Mouse (Mus musculus): ENCODE measurements around the gene Isyna1. TPM values are rescaled to one million over a fixed set of nuclear protein-coding genes. Genes with fewer than 3 reads are reported as not detected.

The Isyna1 gene
- polyA plus RNA-seq, 1 experiment from 2014 or later: 57.9 TPM

DNA sequence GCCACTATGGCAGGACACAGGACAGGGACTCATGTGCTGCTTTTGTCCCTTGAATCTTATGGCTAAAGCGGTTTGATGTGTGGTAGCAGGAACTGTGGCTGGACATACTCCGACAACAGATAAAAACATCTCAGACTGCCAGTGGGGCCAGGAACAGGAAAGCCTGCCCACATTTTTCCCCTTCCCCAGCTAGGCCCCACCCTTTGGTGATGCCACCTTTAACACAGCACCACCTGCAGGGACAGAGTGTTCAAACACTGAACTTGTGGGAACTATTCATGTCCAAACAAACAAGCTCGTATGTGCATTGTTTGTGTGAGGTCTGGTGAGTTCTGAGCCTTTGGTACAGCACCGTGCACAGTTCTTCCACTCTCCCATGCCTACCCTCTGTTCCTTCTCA, 35.8 kb upstream of the Isyna1 start:
- Histone ChIP-seq H3K36me3 (ENCODE audit: control insufficient read depth, insufficient read depth, low read length) (no peaks in the 10 kb centered on the region), H3K4me1 (replicated peaks; ENCODE audit: control insufficient read depth, insufficient read depth, low read length) (no peaks in the 10 kb centered on the region), H3K27ac (ENCODE audit: low read depth, low read length) (no peak overlapping the region), H3K27me3 (ENCODE audit: control insufficient read depth, insufficient read depth, low read length) (no peaks in the 10 kb centered on the region), H3K4me2 (replicated peaks; ENCODE audit: low read depth, low read length) (no peak overlapping the region), H3K9me3 (ENCODE audit: control insufficient read depth, low read length) (no peaks in the 10 kb centered on the region), H3K9ac (ENCODE audit: low read depth, low read length) (no peak overlapping the region), H3K4me3 (ENCODE audit: low read depth, low read length) (no peak overlapping the region)
- 72% methylated on average over 4 of the region's 4 CpGs for WGBS
- ATAC-seq (ENCODE audit: low FRiP score): no peak
- DNase-seq (ENCODE audit: low spot score): no peak

DNA sequence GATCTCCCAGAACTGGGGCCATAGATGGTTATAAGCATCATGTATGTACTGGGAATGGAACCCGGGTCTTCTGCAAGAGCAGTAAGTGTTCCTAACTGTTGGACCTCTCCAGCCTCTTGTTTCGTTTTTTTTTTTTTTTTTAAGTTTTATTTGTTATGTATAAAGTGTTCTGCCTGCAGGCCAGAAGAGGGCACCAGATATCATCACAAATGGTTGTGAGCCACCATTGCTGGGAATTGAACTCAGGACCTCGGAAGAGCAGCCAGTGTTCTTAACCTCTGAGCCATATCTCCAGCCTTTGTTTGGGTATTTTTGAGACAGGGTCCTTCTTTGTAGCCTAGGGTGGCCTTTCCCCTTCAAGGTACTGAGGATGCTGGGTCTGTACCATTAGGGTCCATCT, 35.2 kb upstream of the Isyna1 start:
- Histone ChIP-seq H3K27me3 (ENCODE audit: control insufficient read depth, insufficient read depth, low read length) (no peaks in the 10 kb centered on the region), H3K27ac (ENCODE audit: low read depth, low read length) (no peak overlapping the region), H3K36me3 (ENCODE audit: control insufficient read depth, insufficient read depth, low read length) (no peaks in the 10 kb centered on the region), H3K9me3 (ENCODE audit: control insufficient read depth, low read length) (no peaks in the 10 kb centered on the region), H3K4me1 (replicated peaks; ENCODE audit: control insufficient read depth, insufficient read depth, low read length) (no peaks in the 10 kb centered on the region), H3K4me3 (ENCODE audit: low read depth, low read length) (no peak overlapping the region), H3K9ac (ENCODE audit: low read depth, low read length) (no peak overlapping the region), H3K4me2 (replicated peaks; ENCODE audit: low read depth, low read length) (no peak overlapping the region)
- 81% methylated on average over 3 of the region's 3 CpGs for WGBS
- no peak for DNase-seq (ENCODE audit: low spot score)
- no peak for ATAC-seq (ENCODE audit: low FRiP score)

DNA sequence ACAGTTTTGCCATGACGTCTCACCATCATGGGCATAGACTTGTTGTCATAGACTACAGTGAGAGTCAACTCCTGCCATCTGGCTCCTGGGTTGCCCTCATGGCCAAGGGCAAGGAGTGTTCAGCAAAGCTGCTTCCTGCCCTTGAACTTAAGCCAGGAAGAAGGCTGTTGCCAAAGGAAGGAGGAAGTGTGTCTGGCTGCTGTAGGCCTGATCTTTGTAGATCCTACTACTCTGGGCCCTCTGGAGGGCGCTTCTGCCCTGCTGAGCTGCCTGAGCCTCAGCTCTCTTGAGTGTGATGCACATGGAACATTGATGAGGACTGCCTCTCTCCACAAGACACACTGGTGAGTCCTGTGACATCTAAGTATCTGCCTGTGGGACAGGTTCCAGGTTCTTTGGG, 34.1 kb upstream of the Isyna1 start:
- H3K27ac ChIP-seq (ENCODE audit: low read depth, low read length): no peak overlapping the region
- H3K4me3 ChIP-seq (ENCODE audit: low read depth, low read length): no peak overlapping the region
- no peak overlapping the region for H3K9ac ChIP-seq (ENCODE audit: low read depth, low read length)
- no peaks in the 10 kb centered on the region for H3K36me3 ChIP-seq (ENCODE audit: control insufficient read depth, insufficient read depth, low read length)
- no peaks in the 10 kb centered on the region for H3K9me3 ChIP-seq (ENCODE audit: control insufficient read depth, low read length)
- ATAC-seq (ENCODE audit: low FRiP score) (no peak), DNase-seq (ENCODE audit: low spot score) (no peak)
- 83% methylated on average over 2 of the region's 2 CpGs for WGBS
- H3K4me1 ChIP-seq (replicated peaks; ENCODE audit: control insufficient read depth, insufficient read depth, low read length): no peaks in the 10 kb centered on the region
- no peak overlapping the region for H3K4me2 ChIP-seq (replicated peaks; ENCODE audit: low read depth, low read length)
- no peaks in the 10 kb centered on the region for H3K27me3 ChIP-seq (ENCODE audit: control insufficient read depth, insufficient read depth, low read length)

DNA sequence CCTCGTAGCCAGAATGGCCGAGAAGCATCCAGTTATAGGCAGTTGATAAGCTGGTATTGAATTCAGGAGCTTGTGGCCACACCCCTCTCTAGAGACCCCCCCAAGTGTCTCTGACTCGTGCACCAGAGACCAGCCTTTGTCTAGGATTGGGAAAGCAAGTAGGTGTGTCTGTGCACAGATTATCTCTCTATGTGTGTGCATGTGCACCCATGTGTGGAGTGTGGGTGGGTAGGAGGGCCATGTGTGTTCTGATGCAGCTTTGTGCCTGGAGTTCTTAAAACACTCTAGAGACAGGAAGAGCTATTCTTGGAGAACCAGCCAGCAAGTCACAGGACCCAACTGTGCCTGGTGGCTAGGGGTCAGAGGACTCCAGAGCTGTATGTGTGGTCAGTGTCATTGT, 33.6 kb upstream of the Isyna1 start:
- H3K27me3 ChIP-seq (ENCODE audit: control insufficient read depth, insufficient read depth, low read length): no peaks in the 10 kb centered on the region
- H3K4me3 ChIP-seq (ENCODE audit: low read depth, low read length): no peak overlapping the region
- no peaks in the 10 kb centered on the region for H3K36me3 ChIP-seq (ENCODE audit: control insufficient read depth, insufficient read depth, low read length)
- H3K27ac ChIP-seq (ENCODE audit: low read depth, low read length): no peak overlapping the region
- WGBS: 78% methylated on average over 3 of the region's 3 CpGs
- no peak for ATAC-seq (ENCODE audit: low FRiP score)
- no peaks in the 10 kb centered on the region for H3K9me3 ChIP-seq (ENCODE audit: control insufficient read depth, low read length)
- DNase-seq (ENCODE audit: low spot score): no peak
- no peaks in the 10 kb centered on the region for H3K4me1 ChIP-seq (replicated peaks; ENCODE audit: control insufficient read depth, insufficient read depth, low read length)
- no peak overlapping the region for H3K9ac ChIP-seq (ENCODE audit: low read depth, low read length)
- H3K4me2 ChIP-seq (replicated peaks; ENCODE audit: low read depth, low read length): no peak overlapping the region

DNA sequence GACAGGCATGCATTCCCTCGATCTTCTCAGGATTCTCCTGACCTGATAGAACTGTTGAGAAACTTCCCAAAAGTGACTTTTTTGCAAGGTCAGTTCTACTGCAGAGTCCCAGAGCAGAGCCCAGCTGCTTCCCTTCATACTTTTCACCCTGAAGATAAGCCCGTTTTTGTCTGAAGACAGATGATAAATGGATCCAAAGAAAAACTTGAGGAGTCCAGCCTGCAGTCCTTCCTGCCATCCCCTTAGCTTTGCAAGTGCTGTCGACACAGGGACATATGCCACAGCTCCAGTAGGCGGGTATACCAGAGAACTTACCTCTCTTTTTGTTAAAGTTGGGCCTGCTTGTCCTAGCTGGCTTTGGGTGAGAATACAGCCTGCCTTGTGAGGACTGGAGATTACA, 32.8 kb upstream of the Isyna1 start:
- H3K4me1 ChIP-seq (replicated peaks; ENCODE audit: control insufficient read depth, insufficient read depth, low read length): no peaks in the 10 kb centered on the region
- ATAC-seq (ENCODE audit: low FRiP score) (no peak), DNase-seq (ENCODE audit: low spot score) (no peak)
- no peaks in the 10 kb centered on the region for H3K9me3 ChIP-seq (ENCODE audit: control insufficient read depth, low read length)
- no peaks in the 10 kb centered on the region for H3K27me3 ChIP-seq (ENCODE audit: control insufficient read depth, insufficient read depth, low read length)
- H3K36me3 ChIP-seq (ENCODE audit: control insufficient read depth, insufficient read depth, low read length): no peaks in the 10 kb centered on the region
- H3K4me3 ChIP-seq (ENCODE audit: low read depth, low read length): no peak overlapping the region
- H3K27ac ChIP-seq (ENCODE audit: low read depth, low read length): no peak overlapping the region
- 66% methylated on average over 4 of the region's 4 CpGs for WGBS
- no peak overlapping the region for H3K9ac ChIP-seq (ENCODE audit: low read depth, low read length)
- no peak overlapping the region for H3K4me2 ChIP-seq (replicated peaks; ENCODE audit: low read depth, low read length)

DNA sequence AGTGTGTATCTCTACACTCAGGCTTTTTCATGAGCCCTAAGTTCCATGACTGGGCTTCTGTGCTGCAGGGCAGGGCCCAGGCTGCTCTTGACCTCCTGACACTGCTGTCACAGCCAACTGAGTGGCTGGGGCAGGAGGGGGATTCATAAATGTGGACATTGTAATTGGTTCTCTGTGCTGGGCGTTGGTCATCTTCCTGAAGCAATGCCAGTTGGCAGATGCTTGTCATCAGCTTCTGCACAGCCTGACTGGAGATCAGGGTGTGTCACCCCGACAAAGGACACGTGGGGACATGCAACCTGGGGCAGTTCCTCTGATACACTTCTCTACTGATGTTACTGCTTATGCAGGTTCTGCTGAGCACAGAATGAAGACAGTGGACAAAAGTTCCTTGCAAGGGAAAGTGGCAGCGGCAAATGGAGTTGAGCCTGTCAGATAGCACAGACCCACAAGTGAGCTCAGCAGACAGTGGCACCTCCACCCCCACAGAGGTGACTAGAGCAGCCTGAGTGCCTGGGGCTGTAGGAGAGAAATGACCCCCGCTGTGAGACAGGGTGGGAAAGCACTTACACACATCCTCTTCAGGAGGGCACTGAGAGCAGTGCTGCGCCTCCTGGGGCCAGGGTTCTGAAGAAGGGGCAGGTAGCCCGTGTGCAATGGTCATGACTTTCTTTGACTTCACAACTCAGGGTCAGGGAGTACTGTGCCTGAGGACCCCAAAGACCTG, 32.2 kb upstream of the Isyna1 start:
- WGBS: 78% methylated on average over 7 of the region's 7 CpGs
- no peak overlapping the region for H3K4me2 ChIP-seq (replicated peaks; ENCODE audit: low read depth, low read length)
- H3K27ac ChIP-seq (ENCODE audit: low read depth, low read length): no peak overlapping the region
- H3K4me3 ChIP-seq (ENCODE audit: low read depth, low read length): no peak overlapping the region
- no peak for DNase-seq (ENCODE audit: low spot score)
- no peak for ATAC-seq (ENCODE audit: low FRiP score)
- H3K9ac ChIP-seq (ENCODE audit: low read depth, low read length): no peak overlapping the region
- no peaks in the 10 kb centered on the region for H3K4me1 ChIP-seq (replicated peaks; ENCODE audit: control insufficient read depth, insufficient read depth, low read length)
- no peaks in the 10 kb centered on the region for H3K9me3 ChIP-seq (ENCODE audit: control insufficient read depth, low read length)
- H3K27me3 ChIP-seq (ENCODE audit: control insufficient read depth, insufficient read depth, low read length): no peaks in the 10 kb centered on the region
- no peaks in the 10 kb centered on the region for H3K36me3 ChIP-seq (ENCODE audit: control insufficient read depth, insufficient read depth, low read length)

DNA sequence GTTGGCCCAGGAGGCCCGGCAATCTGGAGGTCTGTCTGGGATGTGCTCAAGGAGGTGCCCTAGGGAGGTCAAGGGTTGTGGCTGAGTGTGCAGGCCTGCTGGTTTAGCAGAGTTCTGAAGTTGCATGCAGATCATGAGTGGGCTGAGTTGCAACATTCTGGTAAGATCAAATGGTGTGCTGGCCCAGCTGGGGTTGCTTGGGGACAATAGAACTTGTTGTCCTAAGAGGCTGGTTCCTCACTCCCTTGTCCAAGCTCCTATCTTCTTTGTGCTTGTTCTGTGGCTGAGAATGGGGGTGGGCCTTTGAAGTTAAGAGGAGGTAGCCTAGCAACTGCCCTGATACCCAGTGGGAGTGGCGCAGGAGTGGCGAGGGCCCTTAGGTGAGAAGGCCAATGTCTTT, 31.4 kb upstream of the Isyna1 start:
- WGBS: 76% methylated on average over 3 of the region's 3 CpGs
- DNase-seq (ENCODE audit: low spot score): no peak
- no peaks in the 10 kb centered on the region for H3K9me3 ChIP-seq (ENCODE audit: control insufficient read depth, low read length)
- no peak overlapping the region for H3K4me3 ChIP-seq (ENCODE audit: low read depth, low read length)
- H3K36me3 ChIP-seq (ENCODE audit: control insufficient read depth, insufficient read depth, low read length): no peaks in the 10 kb centered on the region
- no peak overlapping the region for H3K4me2 ChIP-seq (replicated peaks; ENCODE audit: low read depth, low read length)
- H3K27ac ChIP-seq (ENCODE audit: low read depth, low read length): no peak overlapping the region
- no peaks in the 10 kb centered on the region for H3K4me1 ChIP-seq (replicated peaks; ENCODE audit: control insufficient read depth, insufficient read depth, low read length)
- no peak for ATAC-seq (ENCODE audit: low FRiP score)
- H3K9ac ChIP-seq (ENCODE audit: low read depth, low read length): no peak overlapping the region
- H3K27me3 ChIP-seq (ENCODE audit: control insufficient read depth, insufficient read depth, low read length): no peaks in the 10 kb centered on the region

DNA sequence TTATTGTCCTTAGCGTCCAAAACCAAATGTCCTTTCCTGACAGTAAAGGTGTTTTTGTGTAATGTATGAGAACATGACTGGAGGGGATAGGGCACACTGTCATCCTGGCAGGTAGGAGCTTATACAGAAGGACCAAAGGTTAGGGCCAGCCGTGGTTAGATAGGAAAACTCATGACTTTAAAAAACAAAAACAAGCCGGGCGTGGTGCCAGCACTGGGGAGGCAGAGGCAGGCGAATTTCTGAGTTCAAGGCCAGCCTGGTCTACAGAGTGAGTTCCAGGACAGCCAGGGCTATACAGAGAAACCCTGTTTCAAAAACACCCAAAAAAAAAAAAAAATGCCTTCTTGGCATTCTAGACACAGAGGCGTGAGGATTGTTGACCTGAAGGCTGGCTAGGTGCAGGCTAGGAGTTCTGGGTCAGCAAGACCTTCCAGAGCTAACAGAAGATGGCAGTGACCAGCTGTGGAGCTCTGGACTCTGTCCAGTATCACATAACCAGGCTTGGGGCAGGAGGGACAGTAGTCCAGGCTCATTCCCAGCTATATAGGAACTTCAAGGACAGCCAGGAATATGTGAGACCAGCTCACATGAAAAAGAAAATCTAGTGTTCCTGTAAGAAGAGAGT, 30.3 kb upstream of the Isyna1 start:
- Histone ChIP-seq H3K4me3 (ENCODE audit: low read depth, low read length) (no peak overlapping the region), H3K27ac (ENCODE audit: low read depth, low read length) (no peak overlapping the region), H3K4me1 (replicated peaks; ENCODE audit: control insufficient read depth, insufficient read depth, low read length) (no peaks in the 10 kb centered on the region), H3K9me3 (ENCODE audit: control insufficient read depth, low read length) (no peaks in the 10 kb centered on the region), H3K36me3 (ENCODE audit: control insufficient read depth, insufficient read depth, low read length) (no peaks in the 10 kb centered on the region), H3K27me3 (ENCODE audit: control insufficient read depth, insufficient read depth, low read length) (no peaks in the 10 kb centered on the region), H3K4me2 (replicated peaks; ENCODE audit: low read depth, low read length) (no peak overlapping the region), H3K9ac (ENCODE audit: low read depth, low read length) (no peak overlapping the region)
- ATAC-seq (ENCODE audit: low FRiP score) (no peak), DNase-seq (ENCODE audit: low spot score) (no peak)
- WGBS: 92% methylated on average over 6 of the region's 6 CpGs

DNA sequence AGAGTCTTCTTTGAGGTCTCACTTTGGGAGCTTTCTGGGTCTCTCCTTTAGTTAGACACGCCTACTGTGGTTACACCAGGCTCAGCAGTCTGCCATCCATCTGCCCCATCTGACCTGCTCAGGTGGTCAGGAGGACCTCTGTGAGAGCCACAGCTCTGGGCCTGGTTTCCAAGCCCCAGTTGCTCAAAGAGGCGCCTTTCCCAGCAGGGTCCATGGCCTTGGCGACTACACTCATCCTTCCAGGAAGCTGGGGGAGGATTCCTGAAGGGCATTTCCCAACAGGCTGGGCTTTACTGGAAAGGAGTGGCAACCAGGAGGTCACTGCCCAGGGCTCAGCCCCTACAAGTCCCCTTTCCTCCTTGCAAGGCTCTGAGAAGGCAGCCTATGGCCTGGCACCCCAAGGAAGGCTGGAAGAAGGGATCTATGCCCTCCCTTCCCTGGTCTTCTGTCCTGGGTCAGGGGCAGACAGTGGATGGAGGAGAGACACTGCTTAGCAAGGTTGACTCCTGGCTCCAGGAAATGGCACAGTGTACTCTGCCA, 29.4 kb upstream of the Isyna1 start:
- H3K27me3 ChIP-seq (ENCODE audit: control insufficient read depth, insufficient read depth, low read length): no peaks in the 10 kb centered on the region
- ATAC-seq (ENCODE audit: low FRiP score): no peak
- DNase-seq (ENCODE audit: low spot score): no peak
- no peaks in the 10 kb centered on the region for H3K36me3 ChIP-seq (ENCODE audit: control insufficient read depth, insufficient read depth, low read length)
- H3K9ac ChIP-seq (ENCODE audit: low read depth, low read length): no peak overlapping the region
- H3K9me3 ChIP-seq (ENCODE audit: control insufficient read depth, low read length): no peaks in the 10 kb centered on the region
- H3K27ac ChIP-seq (ENCODE audit: low read depth, low read length): no peak overlapping the region
- no peak overlapping the region for H3K4me2 ChIP-seq (replicated peaks; ENCODE audit: low read depth, low read length)
- WGBS: 79% methylated on average over 3 of the region's 3 CpGs
- H3K4me1 ChIP-seq (replicated peaks; ENCODE audit: control insufficient read depth, insufficient read depth, low read length): no peaks in the 10 kb centered on the region
- no peak overlapping the region for H3K4me3 ChIP-seq (ENCODE audit: low read depth, low read length)
